Mouse (Mus musculus): ENCODE measurements around the gene Lrguk.

- TF ChIP-seq CTCF (IDR thresholded peaks at IDR 0.05) (no peak), EP300 (IDR thresholded peaks at IDR 0.05; ENCODE audit: insufficient read depth, low read depth, low read length) (no peak), POLR2A (IDR thresholded peaks at IDR 0.05; ENCODE audit: insufficient read depth, low read depth, low read length) (no peak)
Measured at GRCm38 (mm10) chr6:34044228-34044811, 15.1 kb downstream of the Lrguk start.
